Mouse (Mus musculus) testis, adult 2 months (tissue): ENCODE results near the gene Atpaf1.

Experiments used
- CTCF ChIP-seq: fragments of 200-500 bp; IDR thresholded peaks from 2 replicates; pipeline ENCODE4 v1.5.1; 2012; ENCODE audit warnings: low read depth, mild to moderate bottlenecking, inconsistent platforms, low read length, moderate library complexity; ENCODE audit not compliant: control insufficient read depth, insufficient read depth, insufficient replicate concordance
- POLR2A ChIP-seq: fragments of 200-500 bp; IDR thresholded peaks from 2 replicates; pipeline ENCODE4 v1.6.1; 2012; ENCODE audit warnings: low read depth, mild to moderate bottlenecking, inconsistent platforms, low read length, moderate library complexity; ENCODE audit not compliant: control insufficient read depth

GRCm38 (mm10) chr4:115777627-115778026, 7.0 kb upstream of the Atpaf1 start:
- no peak for TF ChIP-seq POLR2A
- TF ChIP-seq CTCF, result no peak
